Mouse (Mus musculus) neural tube, embryonic 12.5 days (tissue): ENCODE results near the gene Syce2. TPM values are rescaled to one million over a fixed set of nuclear protein-coding genes. Genes with fewer than 3 reads are reported as not detected.
"Not testable (repeated sequence)": the region's sequence is repeated elsewhere in the genome, so short reads cannot be mapped to it uniquely, and the experiment has no call there.

Experiments used
- ATAC-seq: fragments of 200-750 bp; cut with Nextera tagmentation; 2 replicates; pipeline ENCODE4 v1.8.0; 2017; ENCODE audit warnings: low read depth, mild to moderate bottlenecking, moderate TSS enrichment, moderate library complexity; ENCODE audit not compliant: low FRiP score
- H3K27ac ChIP-seq: fragments of 300-500 bp; sonication (generic); 2 replicates; pipeline ENCODE4 v1.5.1; 2016
- H3K27me3 ChIP-seq: fragments of 300-500 bp; sonication (generic); replicated peaks from 2 replicates; pipeline ENCODE4 v1.6.1; 2016; ENCODE audit warnings: mild to moderate bottlenecking
- H3K36me3 ChIP-seq: fragments of 300-500 bp; sonication (generic); 2 replicates; pipeline ENCODE4 v1.6.1; 2016; ENCODE audit warnings: mild to moderate bottlenecking
- H3K4me1 ChIP-seq: fragments of 300-500 bp; sonication (generic); 2 replicates; pipeline ENCODE4 v1.6.1; 2016
- H3K4me2 ChIP-seq: fragments of 300-500 bp; sonication (generic); replicated peaks from 2 replicates; pipeline ENCODE4 v1.6.1; 2016; ENCODE audit warnings: mild to moderate bottlenecking
- H3K4me3 ChIP-seq: fragments of 300-500 bp; sonication (generic); 2 replicates; pipeline ENCODE4 v1.5.1; 2016
- H3K9ac ChIP-seq: fragments of 300-500 bp; sonication (generic); 2 replicates; pipeline ENCODE4 v1.6.1; 2016; ENCODE audit warnings: mild to moderate bottlenecking
- H3K9me3 ChIP-seq: fragments of 300-500 bp; sonication (generic); 2 replicates; pipeline ENCODE4 v1.6.1; 2016; ENCODE audit warnings: mild to moderate bottlenecking
- WGBS: fragments of 180-500 bp; shearing (Covaris S2); methylation state at CpG from one replicate; pipeline ENCODE4 v1.1.7; 2016; 5-methylcytosine and 5-hydroxymethylcytosine counted together
- polyA plus RNA-seq: library from polyadenylated mRNA; unstranded; fragments of >200 nt; fragmentation: Nextera tagmentation; extraction: Ambion mirVana; gene quantifications from 2 replicates; pipeline ENCODE4 v1.2.1, GENCODE M21; 2016

Gene Syce2
- polyA plus RNA-seq = 34.2 and 34.9 TPM in 2 replicates

- WGBS = 16% methylated on average over 45 of the region's 46 CpGs
- Histone ChIP-seq H3K36me3 (peaks cover 32% of the 10 kb centered on the region), H3K9ac (peak within 1 kb of the TSS; percentile 51; the same call in 1 of the 2 replicates), H3K9me3 (no peaks in the 10 kb centered on the region), H3K27me3 (peaks cover 8% of the 10 kb centered on the region), H3K4me3 (peak within 1 kb of the TSS; percentile 34), H3K4me1 (peaks cover 11% of the 10 kb centered on the region), H3K27ac (no peak within 1 kb of the TSS), H3K4me2 (peak within 1 kb of the TSS; percentile 84)
- peak; percentile 68 for ATAC-seq
Observed at GRCm38 (mm10) chr8:84871376-84872308, at the start of gene Syce2. Gene Syce2 (plus strand): TSS chr8:84872111.

GRCm38 (mm10) chr8:84822723-84823122 is 49.2 kb upstream of the Syce2 start, which contains the start of gene Dand5:
Gene Dand5 (minus strand): TSS chr8:84822823.
- peak within 1 kb of the TSS; percentile 54 for H3K4me2 ChIP-seq
- H3K27ac ChIP-seq = no peak within 1 kb of the TSS
- H3K4me1 ChIP-seq = peaks cover 7% of the 10 kb centered on the region
- no peak for ATAC-seq
- peak within 1 kb of the TSS; percentile 11; the same call in 1 of the 2 replicates for H3K4me3 ChIP-seq
- H3K36me3 ChIP-seq = no peaks in the 10 kb centered on the region
- no peaks in the 10 kb centered on the region for H3K9me3 ChIP-seq
- H3K27me3 ChIP-seq = peaks cover 12% of the 10 kb centered on the region; the same call in 1 of the 2 replicates
- WGBS = 27% methylated on average over 3 of the region's 3 CpGs
- 0 out of 2 replicates have a peak within 1 kb of the TSS, but pooled peaks have one; percentile 21 for H3K9ac ChIP-seq

GRCm38 (mm10) chr8:84823653-84824052 is 48.3 kb upstream of the Syce2 start:
- Histone ChIP-seq H3K4me1 (peaks cover 7% of the 10 kb centered on the region), H3K4me2 (peak overlapping the region; percentile 54), H3K9me3 (no peaks in the 10 kb centered on the region), H3K36me3 (no peaks in the 10 kb centered on the region), H3K9ac (0 out of 2 replicates have a peak overlapping the region, but pooled peaks have one; percentile 21), H3K27me3 (0 out of 2 replicates have a peak, but pooled peaks cover 12% of the 10 kb centered on the region), H3K4me3 (peak overlapping the region; percentile 11; the same call in 1 of the 2 replicates), H3K27ac (no peak overlapping the region)
- peak; percentile 76 for ATAC-seq
- WGBS = under 1% methylated on average over 18 of the region's 18 CpGs

- Histone ChIP-seq H3K4me1 (peaks cover 7% of the 10 kb centered on the region), H3K4me2 (no peak overlapping the region), H3K27ac (no peak overlapping the region), H3K36me3 (no peaks in the 10 kb centered on the region), H3K9me3 (no peaks in the 10 kb centered on the region), H3K4me3 (no peak overlapping the region), H3K27me3 (0 out of 2 replicates have a peak, but pooled peaks cover 12% of the 10 kb centered on the region), H3K9ac (no peak overlapping the region)
- 73% methylated on average over 4 of the region's 4 CpGs for WGBS
- ATAC-seq = no peak
Observed at GRCm38 (mm10) chr8:84825636-84826035, 46.3 kb upstream of the Syce2 start.

- WGBS = 90% methylated on average over 2 of the region's 2 CpGs
- not testable (repeated sequence) for ATAC-seq, H3K27ac ChIP-seq, H3K9me3 ChIP-seq, H3K9ac ChIP-seq, H3K4me3 ChIP-seq, H3K4me1 ChIP-seq, H3K4me2 ChIP-seq, H3K36me3 ChIP-seq
- 0 out of 2 replicates have a peak, but pooled peaks cover 12% of the 10 kb centered on the region for H3K27me3 ChIP-seq
Observed at GRCm38 (mm10) chr8:84826518-84826917, 45.4 kb upstream of the Syce2 start.

GRCm38 (mm10) chr8:84831490-84831889 is 40.4 kb upstream of the Syce2 start, which contains the start of gene Gadd45gip1:
Gene Gadd45gip1 (plus strand): TSS chr8:84831522.
- peak within 1 kb of the TSS; percentile 62 for H3K4me2 ChIP-seq
- WGBS = 84% methylated on average over 11 of the region's 11 CpGs
- H3K36me3 ChIP-seq = peaks cover 25% of the 10 kb centered on the region
- no peaks in the 10 kb centered on the region for H3K9me3 ChIP-seq
- no peak for ATAC-seq
- H3K4me3 ChIP-seq = peak within 1 kb of the TSS; percentile 81
- H3K4me1 ChIP-seq = peaks cover 10% of the 10 kb centered on the region; the same call in 1 of the 2 replicates
- H3K27me3 ChIP-seq = no peaks in the 10 kb centered on the region
- H3K27ac ChIP-seq = peak within 1 kb of the TSS; percentile 86
- peak within 1 kb of the TSS; percentile 93 for H3K9ac ChIP-seq

GRCm38 (mm10) chr8:84832034-84832717 is 39.7 kb upstream of the Syce2 start:
- peak; percentile 68 for ATAC-seq
- WGBS = 1% methylated on average over 59 of the region's 59 CpGs

GRCm38 (mm10) chr8:84832759-84833742 is 38.9 kb upstream of the Syce2 start:
- Histone ChIP-seq H3K9me3 (no peaks in the 10 kb centered on the region), H3K4me3 (peak overlapping the region; percentile 81), H3K9ac (peak overlapping the region; percentile 93), H3K4me2 (peak overlapping the region; percentile 62), H3K4me1 (peaks cover 24% of the 10 kb centered on the region), H3K27me3 (no peaks in the 10 kb centered on the region), H3K36me3 (peaks cover 41% of the 10 kb centered on the region), H3K27ac (no peak overlapping the region)
- no peak for ATAC-seq
- WGBS = 60% methylated on average over 10 of the region's 10 CpGs

More at GRCm38 (mm10) chr8:84832034-84832717, 39.7 kb upstream of the Syce2 start:
- H3K4me3 ChIP-seq = peak overlapping the region; percentile 81
- H3K27me3 ChIP-seq = no peaks in the 10 kb centered on the region
- peaks cover 15% of the 10 kb centered on the region for H3K4me1 ChIP-seq
- H3K36me3 ChIP-seq = peaks cover 32% of the 10 kb centered on the region
- peak overlapping the region; percentile 93 for H3K9ac ChIP-seq
- peak overlapping the region; percentile 62 for H3K4me2 ChIP-seq
- no peaks in the 10 kb centered on the region for H3K9me3 ChIP-seq
- H3K27ac ChIP-seq = peak overlapping the region; percentile 86

GRCm38 (mm10) chr8:84834002-84834865 is 37.7 kb upstream of the Syce2 start:
- no peaks in the 10 kb centered on the region for H3K9me3 ChIP-seq
- H3K4me1 ChIP-seq = peaks cover 32% of the 10 kb centered on the region
- H3K27me3 ChIP-seq = no peaks in the 10 kb centered on the region
- WGBS = 89% methylated on average over 19 of the region's 19 CpGs
- no peak overlapping the region for H3K4me2 ChIP-seq
- no peak for ATAC-seq
- H3K9ac ChIP-seq = no peak overlapping the region
- no peak overlapping the region for H3K4me3 ChIP-seq
- peaks cover 50% of the 10 kb centered on the region for H3K36me3 ChIP-seq
- H3K27ac ChIP-seq = no peak overlapping the region; the same call in 1 of the 2 replicates
